Mouse (Mus musculus) megakaryocyte, embryonic 14.5 days (primary cell): ENCODE measurements around the gene Rab27a.

Source experiments
- FLI1 ChIP-seq: IDR thresholded peaks from 2 replicates; pipeline ENCODE4 v1.6.1; 2012; ENCODE audit warnings: low read length, inconsistent platforms, mixed read lengths
- GATA1 ChIP-seq: IDR thresholded peaks from 3 replicates; pipeline ENCODE4 v1.6.1; 2012; ENCODE audit warnings: mixed read lengths, low read length, inconsistent platforms, borderline replicate concordance

DNA sequence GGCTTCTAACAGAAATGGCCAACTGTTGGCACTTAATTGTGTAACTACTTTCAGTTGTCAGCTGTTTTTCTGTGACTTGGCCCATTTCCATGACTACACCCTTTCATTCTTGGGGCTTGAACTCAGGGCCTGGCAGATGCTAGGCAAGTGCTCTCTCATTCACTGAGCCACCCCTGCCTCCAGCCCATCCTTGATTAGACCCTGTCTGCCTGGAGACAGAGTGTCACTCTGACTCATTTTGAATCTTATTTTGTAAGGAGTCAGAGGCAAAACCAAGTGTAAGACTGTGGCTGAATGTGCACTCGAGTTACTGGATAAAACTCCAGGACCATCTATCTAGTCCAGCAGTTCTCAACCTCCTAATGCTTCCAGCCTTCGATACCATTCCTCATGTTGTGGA is 3.3 kb downstream of the Rab27a start:
- TF ChIP-seq GATA1 (no peak), FLI1 (no peak)
